Mouse (Mus musculus) C2C12 (cell line): ENCODE measurements around the gene Cd300lb.

Source experiments
- CEBPB ChIP-seq: IDR thresholded peaks from one replicate; pipeline ENCODE4 v1.6.1; 2011; ENCODE audit warnings: low read depth, mild to moderate bottlenecking, control low read depth, moderate library complexity
- CTCF ChIP-seq: IDR thresholded peaks from one replicate; pipeline ENCODE4 v1.5.1; 2011; ENCODE audit not compliant: control insufficient read depth, insufficient read depth, insufficient read length
- MAX ChIP-seq: IDR thresholded peaks from one replicate; pipeline ENCODE4 v1.6.1; 2011; ENCODE audit warnings: mild to moderate bottlenecking, control low read depth
- MYOD1 ChIP-seq: IDR thresholded peaks from one replicate; pipeline ENCODE4 v1.6.1; 2011; ENCODE audit warnings: low read depth; ENCODE audit not compliant: control insufficient read depth, insufficient read length
- MYOG ChIP-seq: IDR thresholded peaks from one replicate; pipeline ENCODE4 v1.6.1; 2011; ENCODE audit not compliant: control insufficient read depth, insufficient read length; ENCODE audit errors: extremely low read depth
- USF1 ChIP-seq: IDR thresholded peaks from one replicate; pipeline ENCODE4 v1.6.1; 2011; ENCODE audit warnings: low read depth, mild to moderate bottlenecking, control low read depth, moderate library complexity

DNA sequence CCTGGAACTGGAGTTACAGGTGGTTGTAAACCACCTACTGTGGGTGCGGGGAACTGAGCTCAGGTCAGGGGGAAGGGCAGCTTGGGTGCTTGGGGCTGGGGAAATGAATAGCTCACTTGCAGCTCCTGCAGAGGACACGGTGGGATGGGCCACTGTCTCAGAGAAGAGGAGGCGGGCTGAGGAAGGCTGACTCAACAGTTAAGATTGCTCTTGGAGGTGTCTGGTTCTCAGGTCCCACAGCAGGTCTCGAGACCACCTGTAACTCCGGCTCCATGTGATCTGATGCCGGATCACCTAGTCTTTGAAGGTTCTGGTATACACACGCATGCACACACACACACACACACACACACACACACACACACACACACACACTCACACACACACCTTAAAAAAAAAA lies 58.0 kb downstream of the Cd300lb start:
- TF ChIP-seq CTCF = no peak
- TF ChIP-seq MYOD1 = no peak
- no peak for TF ChIP-seq MAX
- no peak for TF ChIP-seq CEBPB
- no peak for TF ChIP-seq MYOG
- no peak for TF ChIP-seq USF1
